Mouse (Mus musculus): ENCODE measurements around the gene Aaas.

DNA sequence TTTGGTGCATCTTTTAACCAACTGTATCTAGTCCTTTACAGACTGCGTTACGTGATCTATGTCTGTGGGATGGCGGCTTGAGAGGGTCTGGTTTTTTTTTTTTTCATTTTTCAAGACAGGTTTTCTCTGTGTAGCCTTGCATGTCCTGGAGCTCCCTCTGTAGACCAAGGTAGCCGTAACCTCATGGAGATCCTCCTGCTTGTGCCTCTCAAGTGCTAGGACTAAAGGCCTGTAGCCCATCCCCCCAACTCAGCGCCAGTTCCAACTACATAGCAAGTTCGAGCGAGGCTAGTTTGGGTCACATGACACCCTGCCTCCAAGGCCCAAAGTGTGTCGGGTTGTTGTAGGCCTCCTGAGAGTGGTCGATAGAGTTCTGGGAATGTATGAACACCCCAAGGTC is 41.9 kb downstream of the Aaas start:
- no peak for TF ChIP-seq POLR2A (IDR thresholded peaks at IDR 0.05; ENCODE audit: low read depth, low read length)
- no peak for TF ChIP-seq CTCF (IDR thresholded peaks at IDR 0.05; ENCODE audit: extremely low read depth, insufficient read depth, insufficient read length, insufficient replicate concordance)

All from spleen, adult 2 months (tissue).